Mouse (Mus musculus) testis, adult 2 months (tissue): ENCODE data around the gene Samd8.

Source experiments
- CTCF ChIP-seq: fragments of 200-500 bp; IDR thresholded peaks from 2 replicates; pipeline ENCODE4 v1.5.1; 2012; ENCODE audit warnings: low read depth, mild to moderate bottlenecking, inconsistent platforms, low read length, moderate library complexity; ENCODE audit not compliant: control insufficient read depth, insufficient read depth, insufficient replicate concordance
- POLR2A ChIP-seq: fragments of 200-500 bp; IDR thresholded peaks from 2 replicates; pipeline ENCODE4 v1.6.1; 2012; ENCODE audit warnings: low read depth, mild to moderate bottlenecking, inconsistent platforms, low read length, moderate library complexity; ENCODE audit not compliant: control insufficient read depth

DNA sequence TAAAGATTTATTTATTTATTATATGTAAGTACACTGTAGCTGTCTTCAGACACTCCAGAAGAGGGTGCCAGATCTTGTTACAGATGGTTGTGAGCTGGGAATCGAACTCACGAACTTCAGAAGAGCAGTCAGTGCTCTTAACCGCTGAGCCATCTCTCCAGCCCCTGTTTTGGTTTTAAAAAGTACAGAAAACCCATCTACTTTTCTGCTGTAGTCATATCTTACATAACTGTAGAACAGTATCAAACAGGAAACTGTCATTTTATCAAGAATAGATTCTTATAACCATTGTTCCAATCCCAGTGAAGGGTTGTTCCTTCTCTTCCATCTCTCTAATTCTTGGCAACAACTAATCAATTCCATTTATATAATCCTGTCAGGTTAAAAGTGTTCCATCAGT lies 13.4 kb downstream of the Samd8 start:
- TF ChIP-seq CTCF: no peak
- TF ChIP-seq POLR2A: no peak
